Mouse (Mus musculus): ENCODE results near the gene Pdia6. TPM values are rescaled to one million over a fixed set of nuclear protein-coding genes. Genes with fewer than 3 reads are reported as not detected.

The Pdia6 gene
- polyA plus RNA-seq (2012; fragmentation: generic; extraction: Trizol) = 319 TPM
- long read RNA-seq, experiment 1, transcript Pdia6-201 (13 exons, 2,175 nt) = major isoform, 334 of 415 reads
- long read RNA-seq, experiment 1, partial matches to known transcripts = 60 of 415 reads
- long read RNA-seq, experiment 1, other reads (novel, unspliced or antisense) = 20 of 415 reads
- long read RNA-seq, experiment 2, transcript Pdia6-201 (13 exons, 2,175 nt) = major isoform, 1,202 of 1,261 reads
- long read RNA-seq, experiment 2, partial matches to known transcripts = 21 of 1,261 reads
- long read RNA-seq, experiment 2, other reads (novel, unspliced or antisense) = 34 of 1,261 reads

DNA sequence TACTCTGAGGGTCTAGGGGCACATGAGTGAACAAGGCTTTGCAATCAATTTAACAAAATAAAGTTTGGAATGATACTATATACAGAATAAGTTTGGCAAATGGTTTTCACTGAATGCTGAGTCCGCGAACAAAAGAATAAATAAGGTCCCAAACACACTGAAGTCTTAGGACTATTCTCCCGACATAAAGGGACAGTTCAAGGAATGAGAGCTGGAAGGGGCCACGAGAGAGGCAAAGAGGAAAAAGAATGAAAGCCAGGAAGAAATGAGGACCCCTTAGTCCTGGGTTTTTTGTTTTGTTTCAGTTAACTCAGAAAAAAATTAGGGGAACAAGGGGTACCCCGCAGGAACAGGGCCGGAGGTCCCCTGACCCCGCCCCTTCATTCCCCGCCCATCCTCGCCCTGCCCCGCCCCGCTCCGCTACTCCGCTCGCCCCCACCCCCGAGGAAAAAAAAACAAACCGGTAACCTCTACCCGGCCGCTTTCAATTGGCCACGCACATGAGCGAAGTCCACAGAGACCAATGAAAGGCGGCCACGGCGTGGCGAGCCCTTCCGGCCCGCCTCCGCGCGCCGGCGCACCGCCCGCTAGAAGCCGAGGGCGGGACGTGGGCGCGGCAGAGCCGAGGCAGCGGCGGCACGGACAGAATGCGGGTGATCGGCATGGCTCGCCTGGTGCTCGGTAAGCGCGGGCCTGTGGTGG, at the start of gene Pdia6:
Gene Pdia6 (plus strand): TSS at position 575 of the 702 bp plus-strand sequence.
- Histone ChIP-seq H3K79me2 (ENCODE audit: control insufficient read depth, insufficient read depth) (peaks cover 47% of the 10 kb centered on the region), H3ac (ENCODE audit: control insufficient read depth, insufficient read length, low read depth) (peak within 1 kb of the TSS; percentile 94), H3K79me3 (ENCODE audit: low read depth) (peaks cover 34% of the 10 kb centered on the region), H3K36me3 (ENCODE audit: control insufficient read depth, insufficient read depth) (peaks cover 23% of the 10 kb centered on the region), H3K4me3 (ENCODE audit: insufficient read depth, poor library complexity, severe bottlenecking) (peak within 1 kb of the TSS; percentile 82), H3K27me3 (ENCODE audit: control insufficient read depth, insufficient read depth, insufficient read length) (no peaks in the 10 kb centered on the region)
- TF ChIP-seq USF1 (IDR thresholded peaks at IDR 0.05; ENCODE audit: low read depth) = no peak
- peak; percentile 20 for TF ChIP-seq MAX (IDR thresholded peaks at IDR 0.05)

DNA sequence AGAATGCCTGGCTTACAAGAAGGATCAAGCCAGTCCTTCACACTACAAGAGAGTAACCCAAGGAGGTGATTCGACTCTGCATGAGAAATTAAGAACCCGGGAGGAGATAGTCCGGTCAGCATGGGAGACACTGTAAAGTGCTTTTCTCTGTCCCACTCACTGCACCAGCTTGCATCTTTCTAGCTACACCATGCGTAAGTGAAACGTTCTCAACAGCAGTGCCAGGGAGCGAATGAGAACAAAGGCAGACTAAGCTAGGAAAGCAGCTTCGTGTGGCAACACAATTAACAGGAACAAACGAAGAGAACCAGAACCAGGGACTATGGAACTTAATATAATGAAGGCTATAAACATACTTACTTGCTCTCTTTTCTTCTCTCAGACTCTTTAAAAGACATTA, 48.0 kb upstream of the Pdia6 start:
- H3K27me3 ChIP-seq (ENCODE audit: control insufficient read depth, insufficient read depth, insufficient read length) = no peaks in the 10 kb centered on the region
- H3ac ChIP-seq (ENCODE audit: control insufficient read depth, insufficient read length, low read depth) = no peak overlapping the region
- TF ChIP-seq FOSL1 (IDR thresholded peaks at IDR 0.05; ENCODE audit: insufficient read depth, low read length, poor library complexity, severe bottlenecking) (no peak), CTCF (IDR thresholded peaks at IDR 0.05; ENCODE audit: control insufficient read depth, insufficient read depth, insufficient read length) (no peak), MYOD1 (IDR thresholded peaks at IDR 0.05; ENCODE audit: control insufficient read depth, insufficient read length, low read depth) (no peak), MYOG (IDR thresholded peaks at IDR 0.05; ENCODE audit: control insufficient read depth, extremely low read depth, insufficient read length) (no peak), USF1 (IDR thresholded peaks at IDR 0.05; ENCODE audit: low read depth) (no peak), CEBPB (IDR thresholded peaks at IDR 0.05; ENCODE audit: low read depth) (no peak), MAX (IDR thresholded peaks at IDR 0.05) (no peak)
- H3K4me3 ChIP-seq (ENCODE audit: insufficient read depth, poor library complexity, severe bottlenecking) = no peak overlapping the region
- H3K79me2 ChIP-seq (ENCODE audit: control insufficient read depth, insufficient read depth) = no peaks in the 10 kb centered on the region
- no peaks in the 10 kb centered on the region for H3K79me3 ChIP-seq (ENCODE audit: low read depth)
- H3K36me3 ChIP-seq (ENCODE audit: control insufficient read depth, insufficient read depth) = no peaks in the 10 kb centered on the region

DNA sequence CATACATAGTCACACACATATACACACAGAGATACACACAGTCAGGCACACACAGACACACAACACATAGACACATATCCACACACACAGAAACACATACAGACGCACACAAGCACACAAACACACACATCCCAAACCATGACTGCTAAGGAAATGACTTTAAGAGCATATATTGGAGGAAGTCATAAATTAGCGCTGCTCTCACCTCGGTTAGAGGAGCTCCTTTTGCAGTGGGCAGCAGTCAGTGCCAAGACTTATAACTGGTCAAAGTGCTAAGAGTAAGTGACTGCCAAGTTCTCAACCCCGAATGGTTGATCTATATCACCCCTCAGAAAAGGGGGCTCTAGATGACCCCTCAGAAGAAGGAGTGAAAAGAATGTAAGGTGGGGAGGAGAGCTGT, 47.2 kb upstream of the Pdia6 start:
- Histone ChIP-seq H3K36me3 (ENCODE audit: control insufficient read depth, insufficient read depth) (no peaks in the 10 kb centered on the region), H3K27me3 (ENCODE audit: control insufficient read depth, insufficient read depth, insufficient read length) (no peaks in the 10 kb centered on the region), H3K79me3 (ENCODE audit: low read depth) (no peaks in the 10 kb centered on the region), H3K79me2 (ENCODE audit: control insufficient read depth, insufficient read depth) (no peaks in the 10 kb centered on the region), H3K4me3 (ENCODE audit: insufficient read depth, poor library complexity, severe bottlenecking) (no peak overlapping the region), H3ac (ENCODE audit: control insufficient read depth, insufficient read length, low read depth) (no peak overlapping the region)
- no peak for TF ChIP-seq USF1 (IDR thresholded peaks at IDR 0.05; ENCODE audit: low read depth)
- TF ChIP-seq CEBPB (IDR thresholded peaks at IDR 0.05; ENCODE audit: low read depth) = no peak
- TF ChIP-seq MYOD1 (IDR thresholded peaks at IDR 0.05; ENCODE audit: control insufficient read depth, insufficient read length, low read depth) = no peak
- no peak for TF ChIP-seq CTCF (IDR thresholded peaks at IDR 0.05; ENCODE audit: control insufficient read depth, insufficient read depth, insufficient read length)
- no peak for TF ChIP-seq MYOG (IDR thresholded peaks at IDR 0.05; ENCODE audit: control insufficient read depth, extremely low read depth, insufficient read length)
- TF ChIP-seq MAX (IDR thresholded peaks at IDR 0.05) = no peak
- no peak for TF ChIP-seq FOSL1 (IDR thresholded peaks at IDR 0.05; ENCODE audit: insufficient read depth, low read length, poor library complexity, severe bottlenecking)

GRCm38 (mm10) chr12:17220631-17221030, 45.7 kb upstream of the Pdia6 start:
- H3K4me3 ChIP-seq (ENCODE audit: insufficient read depth, poor library complexity, severe bottlenecking) = no peak overlapping the region
- H3ac ChIP-seq (ENCODE audit: control insufficient read depth, insufficient read length, low read depth) = no peak overlapping the region
- TF ChIP-seq FOSL1 (IDR thresholded peaks at IDR 0.05; ENCODE audit: insufficient read depth, low read length, poor library complexity, severe bottlenecking) (peak; percentile 91), MAX (IDR thresholded peaks at IDR 0.05) (peak; percentile 77), CEBPB (IDR thresholded peaks at IDR 0.05; ENCODE audit: low read depth) (peak; percentile 94), CTCF (IDR thresholded peaks at IDR 0.05; ENCODE audit: control insufficient read depth, insufficient read depth, insufficient read length) (no peak), USF1 (IDR thresholded peaks at IDR 0.05; ENCODE audit: low read depth) (no peak), MYOG (IDR thresholded peaks at IDR 0.05; ENCODE audit: control insufficient read depth, extremely low read depth, insufficient read length) (no peak), MYOD1 (IDR thresholded peaks at IDR 0.05; ENCODE audit: control insufficient read depth, insufficient read length, low read depth) (peak; percentile 81)
- no peaks in the 10 kb centered on the region for H3K79me2 ChIP-seq (ENCODE audit: control insufficient read depth, insufficient read depth)
- no peaks in the 10 kb centered on the region for H3K36me3 ChIP-seq (ENCODE audit: control insufficient read depth, insufficient read depth)
- no peaks in the 10 kb centered on the region for H3K27me3 ChIP-seq (ENCODE audit: control insufficient read depth, insufficient read depth, insufficient read length)
- no peaks in the 10 kb centered on the region for H3K79me3 ChIP-seq (ENCODE audit: low read depth)

GRCm38 (mm10) chr12:17221891-17222428, 44.4 kb upstream of the Pdia6 start:
- TF ChIP-seq MYOD1 (IDR thresholded peaks at IDR 0.05; ENCODE audit: control insufficient read depth, insufficient read length, low read depth) (no peak), CTCF (IDR thresholded peaks at IDR 0.05; ENCODE audit: control insufficient read depth, insufficient read depth, insufficient read length) (no peak), MAX (IDR thresholded peaks at IDR 0.05) (no peak), FOSL1 (IDR thresholded peaks at IDR 0.05; ENCODE audit: insufficient read depth, low read length, poor library complexity, severe bottlenecking) (no peak)
- Histone ChIP-seq H3K4me3 (ENCODE audit: insufficient read depth, poor library complexity, severe bottlenecking) (no peak overlapping the region), H3K79me3 (ENCODE audit: low read depth) (no peaks in the 10 kb centered on the region), H3ac (ENCODE audit: control insufficient read depth, insufficient read length, low read depth) (no peak overlapping the region), H3K79me2 (ENCODE audit: control insufficient read depth, insufficient read depth) (no peaks in the 10 kb centered on the region), H3K36me3 (ENCODE audit: control insufficient read depth, insufficient read depth) (no peaks in the 10 kb centered on the region), H3K27me3 (ENCODE audit: control insufficient read depth, insufficient read depth, insufficient read length) (no peaks in the 10 kb centered on the region)
